Mouse (Mus musculus): ENCODE measurements around the gene Krcc1.

DNA sequence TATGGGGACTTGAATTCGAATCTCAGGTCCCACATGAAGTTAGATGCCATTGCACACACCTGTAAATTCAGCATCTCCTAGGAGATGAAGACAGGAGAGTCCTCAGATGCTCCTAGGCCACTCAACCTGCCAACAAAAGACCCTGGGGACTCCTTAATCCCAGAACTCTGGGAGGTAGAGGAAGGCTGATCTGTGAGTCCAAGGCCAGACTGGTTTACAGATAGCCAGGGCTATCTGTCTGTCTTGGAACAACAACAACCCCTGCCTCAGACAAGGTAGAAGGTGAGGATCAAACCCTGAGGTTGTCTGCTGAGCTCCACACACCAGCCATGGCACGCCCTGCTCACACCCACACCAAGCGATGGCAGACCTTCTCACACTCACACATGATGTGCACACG, 12.3 kb upstream of the Krcc1 start:
- TF ChIP-seq CTCF (IDR thresholded peaks at IDR 0.05; ENCODE audit: low read depth, low read length) (no peak), POLR2A (IDR thresholded peaks at IDR 0.05; ENCODE audit: insufficient read depth, low read length) (no peak)

Data from ES-Bruce4 (cell line).